Mouse (Mus musculus) 3134 (cell line): ENCODE measurements around the gene Map1lc3b.
A peak's percentile ranks its signal among the peaks of the same experiment; 100 is the strongest.

Experiments used
- DNase-seq: peaks from one replicate; pipeline ENCODE4 v3.0.0-alpha.2; 2011; ENCODE audit warnings: low spot score; ENCODE audit not compliant: insufficient read length; ENCODE audit errors: extremely low read depth

Gene Map1lc3b

DNA sequence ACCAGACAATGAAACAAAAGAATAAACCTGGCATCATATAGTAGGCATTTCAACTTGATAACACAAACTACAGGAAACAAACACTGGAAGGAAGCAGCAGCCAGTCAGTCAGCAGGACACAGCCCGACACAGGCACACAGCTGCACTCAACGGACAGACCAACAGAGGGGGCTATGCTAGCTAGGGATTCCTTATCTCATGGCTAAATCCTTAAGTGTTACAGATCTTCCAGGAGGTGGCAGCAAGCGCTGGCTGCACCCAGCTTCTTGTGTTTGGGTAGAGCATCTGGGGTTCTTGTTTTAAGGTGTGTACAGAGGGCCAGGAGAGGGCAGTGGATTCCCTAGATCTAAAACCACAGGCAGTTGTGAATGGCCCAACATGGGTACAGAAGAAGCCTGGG is 12.7 kb downstream of the Map1lc3b start:
- DNase-seq: peak; percentile 45

DNA sequence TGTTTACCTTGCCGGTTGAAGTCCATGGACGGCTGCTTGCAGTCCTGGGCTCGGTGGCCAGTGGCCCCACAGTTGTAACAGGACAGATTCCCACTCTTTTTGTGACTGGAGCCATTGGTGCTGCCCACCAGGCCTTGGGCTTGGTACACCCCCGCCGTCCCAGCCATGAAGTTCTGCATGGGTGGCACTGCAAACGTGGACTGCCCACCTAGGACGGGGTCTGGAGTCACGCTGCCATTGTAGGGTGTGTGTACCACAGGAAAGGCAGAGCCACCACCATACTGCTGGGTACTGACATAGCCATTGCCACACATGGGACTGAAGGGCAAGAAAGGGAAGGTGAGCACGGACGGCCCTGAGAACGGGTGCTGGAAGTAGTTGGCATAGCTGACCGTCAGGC is 13.6 kb downstream of the Map1lc3b start:
- no peak for DNase-seq

DNA sequence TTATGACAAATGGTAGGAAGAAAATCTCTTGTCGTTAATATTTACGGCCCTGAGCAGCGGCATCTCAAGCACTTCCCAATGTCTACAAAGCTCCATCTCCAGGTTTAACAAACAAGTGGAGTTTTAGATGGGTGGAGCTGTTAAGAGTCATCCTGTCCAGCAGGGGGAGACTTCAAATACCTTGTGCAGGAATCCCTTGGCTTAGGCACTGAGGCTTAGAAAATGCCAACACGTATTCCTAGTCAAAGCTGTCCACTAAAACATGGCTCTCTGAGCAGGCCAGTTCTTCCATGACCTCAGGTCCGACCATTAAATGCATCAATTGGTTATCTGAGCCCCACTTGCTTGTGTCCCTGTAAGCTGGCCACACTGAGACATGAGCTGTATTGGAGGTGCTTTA is 17.5 kb downstream of the Map1lc3b start:
- no peak for DNase-seq

DNA sequence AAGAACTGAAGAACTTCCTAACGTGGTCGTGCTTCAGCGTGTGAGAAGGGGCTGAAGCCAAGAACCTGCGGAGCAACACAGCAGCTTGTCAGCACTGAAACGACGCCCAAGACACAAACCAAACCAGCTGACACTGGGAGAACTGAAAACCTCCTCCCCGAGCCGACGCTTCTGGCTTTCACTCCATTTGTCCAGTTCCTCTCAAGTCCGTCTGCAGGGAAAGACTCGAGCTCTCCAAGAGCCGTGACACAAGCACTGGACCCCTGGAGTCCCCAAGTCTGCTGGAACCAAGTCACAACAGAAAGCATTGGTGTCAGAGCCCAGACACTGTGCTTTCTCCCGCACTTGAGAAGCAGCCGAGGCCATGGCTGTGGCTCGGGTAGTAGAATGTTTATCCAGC is 19.1 kb downstream of the Map1lc3b start:
- DNase-seq: no peak

DNA sequence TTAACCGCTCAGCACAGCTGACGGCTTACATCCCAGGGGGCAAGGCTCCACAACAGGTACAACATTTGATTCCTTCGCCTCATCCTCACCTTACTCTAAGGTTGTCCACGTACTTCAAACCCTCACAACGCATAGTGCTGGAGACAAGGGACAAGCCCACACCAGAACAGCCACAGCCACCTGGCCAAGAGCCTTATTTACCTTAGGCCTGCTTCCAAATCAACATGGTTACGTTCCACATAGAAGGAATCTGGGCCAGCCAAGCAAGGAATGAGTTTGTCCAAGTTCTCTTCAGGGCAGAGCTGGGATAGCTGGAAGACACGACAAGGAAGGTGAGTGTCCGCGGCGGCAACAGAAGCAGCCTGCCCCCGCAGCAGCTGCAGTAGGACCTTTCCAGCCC is 19.8 kb downstream of the Map1lc3b start:
- no peak for DNase-seq

DNA sequence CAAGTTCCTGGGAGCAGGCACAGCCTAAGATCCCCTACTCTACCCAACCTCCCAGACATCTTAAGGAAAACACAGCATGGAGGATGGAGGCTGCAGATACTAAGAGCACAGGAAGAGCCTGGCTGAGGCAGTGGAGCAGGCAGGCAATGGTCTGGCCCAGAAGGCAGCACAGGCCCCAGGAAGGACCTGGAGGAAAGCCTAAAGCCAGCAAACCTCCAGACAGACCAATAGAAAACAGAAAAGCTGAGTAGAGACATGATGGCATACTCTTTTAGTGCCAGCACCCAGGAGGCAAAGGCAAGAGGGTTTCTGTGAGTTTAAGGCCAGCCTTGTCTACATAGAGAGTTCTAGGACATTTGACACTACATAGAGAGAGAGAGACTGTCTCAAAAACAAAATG is 23.3 kb downstream of the Map1lc3b start:
- no peak for DNase-seq

DNA sequence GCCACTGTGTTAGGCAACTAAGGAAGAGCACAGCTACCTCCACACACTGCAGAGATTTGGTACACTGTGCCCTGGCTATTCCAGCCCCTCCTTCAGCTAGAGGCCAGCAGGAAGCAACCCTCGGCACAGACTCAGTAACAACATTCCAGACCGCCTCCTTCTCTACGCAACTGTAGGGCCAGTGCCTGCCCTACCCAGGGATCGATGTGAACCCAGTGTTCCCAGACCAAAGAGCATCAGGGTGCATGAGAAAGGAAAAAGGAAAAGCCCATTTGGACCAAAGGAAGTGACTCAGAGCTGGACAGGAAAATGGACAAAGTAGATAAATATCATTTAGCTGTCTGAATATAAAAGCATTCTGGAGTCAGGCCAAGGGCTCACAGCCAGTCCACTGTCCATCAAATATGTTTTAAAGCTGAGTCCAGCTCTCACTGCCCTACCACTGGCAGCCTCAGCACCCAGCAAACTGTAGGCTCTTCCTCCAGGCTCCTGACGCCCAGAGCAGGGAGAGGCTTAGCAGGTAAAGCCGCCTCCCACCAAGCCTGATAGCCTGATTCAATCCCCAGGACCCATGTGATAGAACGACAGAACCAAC is 29.3 kb downstream of the Map1lc3b start:
- no peak for DNase-seq

DNA sequence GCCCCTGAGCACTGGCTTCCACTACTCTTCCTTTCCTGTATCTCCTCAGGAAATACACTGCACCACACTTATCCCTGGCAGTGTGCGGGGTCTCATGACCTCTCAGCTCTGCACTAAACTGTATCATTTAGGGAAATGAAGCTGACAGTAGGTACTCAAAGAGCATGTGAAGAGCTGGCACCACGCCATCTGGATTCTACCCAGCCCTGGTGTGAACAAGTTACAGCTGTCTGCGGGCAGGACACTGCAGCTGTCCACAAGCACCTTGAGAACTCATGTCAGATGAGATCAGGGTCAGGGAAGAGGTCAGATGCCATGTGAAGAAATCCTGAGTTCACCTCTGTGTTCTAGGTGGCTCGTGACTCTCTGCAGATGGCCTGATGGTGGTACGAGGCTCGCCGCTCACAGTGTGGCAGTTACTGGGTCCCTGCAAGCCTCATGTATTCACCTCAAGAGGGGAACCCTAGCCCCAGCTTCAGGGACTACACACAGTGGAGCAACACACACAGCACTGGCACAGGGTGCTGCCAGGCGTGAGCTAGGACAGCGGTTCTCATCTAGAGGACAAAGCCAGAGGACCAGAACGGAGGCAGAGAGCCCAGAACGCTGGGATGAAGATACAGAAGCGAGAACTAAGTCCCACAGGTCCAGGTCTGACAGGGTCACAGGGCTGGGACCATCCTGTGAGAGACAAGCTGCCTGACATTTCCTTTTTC is 30.8 kb downstream of the Map1lc3b start:
- DNase-seq: no peak

DNA sequence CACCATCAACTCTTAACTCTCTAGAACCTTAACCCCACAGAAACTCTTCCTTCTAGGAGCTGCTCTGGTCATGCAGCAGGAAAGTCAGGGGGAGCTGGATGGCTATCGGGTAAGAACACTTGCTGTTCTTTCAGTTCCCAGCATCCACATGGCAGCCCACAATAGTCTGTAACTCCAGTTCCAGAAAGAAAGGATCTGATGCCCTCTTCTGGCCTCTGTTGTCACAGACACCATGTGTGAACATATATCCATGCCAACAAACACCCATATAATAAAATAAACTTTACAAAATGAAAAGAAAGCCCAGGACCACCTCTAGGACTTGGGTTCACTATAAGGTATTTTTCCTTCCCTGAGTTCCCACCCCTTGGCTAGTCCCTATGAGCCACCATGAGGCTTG is 31.7 kb downstream of the Map1lc3b start:
- no peak for DNase-seq

DNA sequence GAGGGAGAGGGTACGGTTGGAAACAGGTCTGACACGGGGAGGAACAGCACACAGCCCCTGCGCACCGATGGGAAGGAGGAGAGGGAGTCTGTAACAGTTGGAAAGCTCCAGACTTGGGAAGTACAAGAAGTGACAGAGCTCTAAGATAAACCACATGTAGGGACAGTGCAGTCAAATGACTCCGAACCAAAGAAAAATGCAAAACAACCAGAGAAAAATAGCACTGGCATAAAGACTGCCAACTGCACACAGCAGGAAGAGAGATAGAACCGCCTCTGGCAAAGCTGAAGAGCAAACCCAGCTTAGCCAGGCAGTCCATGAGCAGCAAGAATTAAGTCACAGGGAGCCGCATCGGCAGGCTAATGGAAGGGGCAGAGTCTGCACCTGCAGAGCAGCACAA is 32.9 kb downstream of the Map1lc3b start:
- DNase-seq: no peak

DNA sequence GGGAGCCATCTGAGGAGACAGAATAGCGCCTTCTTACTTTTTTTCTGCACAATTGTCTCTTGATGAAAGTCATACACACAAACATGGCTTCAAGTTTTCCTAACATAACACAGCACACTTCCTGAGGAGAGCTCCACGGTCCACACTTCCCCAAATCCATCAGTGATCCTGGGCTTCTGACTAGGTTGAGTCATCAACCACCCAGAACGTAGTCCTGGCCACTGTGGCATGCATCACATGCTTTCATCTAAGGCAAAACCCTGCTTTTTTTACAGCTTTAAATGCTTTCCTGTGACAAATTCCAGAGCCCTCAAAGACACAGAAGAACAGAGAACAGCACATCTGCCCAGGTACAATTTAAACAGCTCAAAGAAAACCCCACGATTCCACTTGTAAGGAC is 38.5 kb downstream of the Map1lc3b start:
- DNase-seq: peak; percentile 52

DNA sequence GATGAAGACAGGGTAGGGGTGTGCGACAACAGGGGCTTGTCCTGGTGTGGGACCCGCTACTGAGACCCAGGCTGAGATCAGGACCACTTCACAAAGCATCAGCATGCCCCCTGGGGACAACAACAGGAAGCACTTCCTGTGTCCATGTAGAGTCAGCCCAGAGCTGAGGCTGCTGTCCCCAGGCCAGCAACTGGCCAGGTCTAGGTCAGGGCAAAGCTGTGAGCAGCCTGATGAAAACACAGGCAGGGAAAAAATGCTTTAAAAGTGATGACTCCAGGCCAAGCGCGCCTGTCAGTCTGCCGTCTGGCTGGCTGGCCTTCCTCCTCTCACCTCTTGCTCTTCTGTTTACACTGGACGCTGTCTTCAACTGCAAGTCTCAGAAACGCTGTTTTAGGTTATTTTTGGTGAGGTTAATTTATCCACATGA is 41.5 kb downstream of the Map1lc3b start:
- DNase-seq: peak; percentile 75

DNA sequence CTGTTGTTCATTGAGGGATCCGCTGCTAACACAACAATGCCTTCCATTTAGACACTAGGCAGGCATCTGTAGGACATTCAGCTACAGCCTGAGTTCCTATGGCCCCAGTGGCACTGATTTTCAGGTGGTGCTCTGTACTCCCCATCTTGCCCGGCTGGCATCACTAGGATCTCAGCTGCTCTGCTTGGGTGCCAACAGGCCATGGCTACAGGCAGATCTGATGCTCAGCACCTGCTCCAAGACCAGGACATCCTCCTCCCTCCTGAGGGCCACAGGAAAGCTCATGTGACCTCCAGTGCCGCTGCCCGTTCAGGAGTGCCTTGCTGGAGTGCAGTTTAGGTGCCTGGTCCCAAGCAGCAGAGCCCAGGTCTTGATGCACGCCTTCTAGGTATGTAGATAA is 42.2 kb downstream of the Map1lc3b start:
- peak; percentile 34 for DNase-seq

DNA sequence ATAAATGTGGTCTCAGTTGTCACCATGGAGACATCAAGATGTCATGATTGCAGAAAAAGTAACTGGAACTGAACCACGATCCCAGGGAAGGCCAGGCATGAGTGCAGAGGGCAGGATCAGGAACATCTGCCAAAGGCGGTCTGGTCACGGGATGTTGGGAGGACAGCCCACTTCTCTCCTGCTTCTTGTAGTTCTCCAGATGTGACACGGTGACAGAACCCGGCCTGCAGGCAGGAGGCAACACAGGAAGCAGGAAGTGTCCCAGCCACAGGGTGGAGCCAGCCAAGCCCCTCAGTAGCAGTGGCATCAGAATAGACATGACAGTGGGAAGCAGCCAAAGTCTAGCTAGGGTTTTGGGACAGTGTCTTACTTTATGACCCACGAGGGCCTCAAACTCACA is 45.4 kb downstream of the Map1lc3b start:
- no peak for DNase-seq

DNA sequence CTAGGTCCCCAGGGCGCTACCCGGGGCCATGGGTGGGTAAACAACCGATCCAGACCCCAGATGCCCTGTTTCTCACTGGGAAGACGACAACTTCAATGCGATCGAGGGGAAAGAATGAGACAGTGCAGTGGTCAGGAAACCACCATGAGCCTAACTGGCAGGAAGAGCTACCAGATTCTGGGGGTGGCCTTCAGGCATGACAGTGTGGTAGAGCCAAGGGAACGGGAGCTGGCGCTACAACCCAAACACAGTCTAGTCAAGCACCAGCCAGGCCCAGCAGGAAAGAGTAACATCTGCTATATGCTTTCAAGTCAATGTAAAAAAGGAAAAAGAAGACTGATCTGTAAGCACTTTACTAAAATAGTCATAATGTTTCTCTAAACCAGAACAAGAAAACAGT is 46.0 kb downstream of the Map1lc3b start:
- DNase-seq: no peak

DNA sequence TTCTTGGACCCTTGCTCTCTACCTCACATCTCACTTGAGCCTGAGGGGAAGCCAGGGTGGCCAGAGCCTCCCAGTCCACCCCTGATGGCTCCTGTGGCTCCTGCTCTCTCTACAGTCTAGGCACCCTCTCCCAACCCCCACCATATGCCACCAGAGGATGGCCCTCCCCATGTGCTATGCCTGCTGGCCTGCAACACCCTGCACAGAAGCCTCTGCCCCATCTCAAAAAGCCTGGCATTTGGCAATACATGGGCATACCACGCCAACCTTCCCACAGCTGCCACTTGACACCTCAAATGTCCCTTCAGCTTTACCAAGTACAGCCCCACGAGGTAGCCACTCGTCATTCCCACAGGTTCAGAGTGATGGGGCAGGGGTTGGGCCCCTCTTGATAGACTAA is 52.6 kb downstream of the Map1lc3b start:
- DNase-seq: no peak

DNA sequence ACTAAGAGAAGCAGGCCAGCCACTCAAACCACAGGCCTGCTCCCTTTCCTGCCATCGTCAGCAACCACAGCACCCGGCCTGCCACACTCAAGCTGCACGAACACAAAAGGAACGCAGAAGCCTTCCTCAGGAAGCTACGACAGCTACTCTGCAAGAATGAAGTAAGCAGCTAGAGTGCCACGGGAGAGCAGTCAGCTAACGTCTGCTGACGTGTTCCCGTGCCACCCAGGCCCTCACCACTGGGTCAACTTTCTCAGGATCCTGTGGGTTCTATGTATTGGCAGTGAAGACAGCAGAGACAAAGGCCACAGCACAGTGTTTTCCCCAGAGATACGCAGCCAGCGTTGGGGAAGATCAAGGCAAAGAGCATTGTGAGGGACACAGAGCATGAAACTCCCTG is 53.2 kb downstream of the Map1lc3b start:
- DNase-seq: no peak

DNA sequence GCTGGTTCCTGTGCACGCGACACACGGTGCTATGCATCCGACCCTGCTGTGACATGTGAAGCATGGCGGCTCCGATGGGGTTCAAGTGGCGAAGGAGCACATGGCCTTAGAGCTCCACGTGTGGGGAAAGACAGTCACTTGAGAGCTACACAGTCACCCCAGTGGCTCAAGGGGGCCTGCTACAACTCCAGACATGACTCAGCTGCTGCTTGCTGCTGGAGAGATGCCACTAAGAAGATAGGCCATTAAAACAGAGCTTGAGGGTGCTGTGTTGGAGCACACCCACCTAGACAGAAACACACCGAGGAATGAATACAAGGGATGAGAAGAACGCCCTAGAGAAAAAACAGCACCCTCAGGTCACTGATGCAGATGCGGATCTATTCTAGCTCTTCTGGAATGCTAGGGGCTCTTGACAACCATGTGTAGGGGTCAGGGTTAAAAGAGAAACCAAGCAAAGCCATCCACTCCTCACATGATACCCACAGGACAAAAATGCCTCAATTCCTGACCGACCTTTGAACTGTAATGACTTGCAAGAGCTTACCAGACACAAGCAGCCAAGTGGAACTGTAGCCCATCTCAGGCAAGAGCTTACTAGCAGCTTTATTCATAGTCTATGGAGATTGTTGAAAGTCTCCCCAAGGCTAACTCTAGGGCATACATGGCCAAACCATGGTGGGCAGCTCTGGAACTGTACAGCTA is 57.5 kb downstream of the Map1lc3b start:
- no peak for DNase-seq
